Mouse (Mus musculus) hematopoietic stem cell, adult 5-6 weeks (primary cell): ENCODE results near the gene Syt15. TPM values are rescaled to one million over a fixed set of nuclear protein-coding genes. Genes with fewer than 3 reads are reported as not detected.
"Not testable (repeated sequence)": the region's sequence is repeated elsewhere in the genome, so short reads cannot be mapped to it uniquely, and the experiment has no call there.

Experiments used
- ATAC-seq, 2 experiments: fragments of 125-278 bp in 1 of 2; replicated peaks in 1 of 2; 2 replicates each; pipeline ENCODE4 v1.8.0; 2016 to 2017; ENCODE audit warnings: inconsistent platforms in 2 of 2, mild to moderate bottlenecking in 2 of 2, moderate number of reproducible peaks in 2 of 2, low read depth in 1 of 2, moderate TSS enrichment in 1 of 2; ENCODE audit not compliant: low FRiP score in 2 of 2, poor library complexity in 2 of 2, severe bottlenecking in 2 of 2, insufficient read depth in 1 of 2, low TSS enrichment in 1 of 2
- total RNA-seq: library from RNA; stranded (forward); fragments of 172-1452, 232-1000 nt; gene quantifications from 2 replicates; pipeline ENCODE4 v1.2.3, GENCODE M21; 2017

Gene Syt15
- total RNA-seq, 1 experiment from 2014 or later = not detected

DNA sequence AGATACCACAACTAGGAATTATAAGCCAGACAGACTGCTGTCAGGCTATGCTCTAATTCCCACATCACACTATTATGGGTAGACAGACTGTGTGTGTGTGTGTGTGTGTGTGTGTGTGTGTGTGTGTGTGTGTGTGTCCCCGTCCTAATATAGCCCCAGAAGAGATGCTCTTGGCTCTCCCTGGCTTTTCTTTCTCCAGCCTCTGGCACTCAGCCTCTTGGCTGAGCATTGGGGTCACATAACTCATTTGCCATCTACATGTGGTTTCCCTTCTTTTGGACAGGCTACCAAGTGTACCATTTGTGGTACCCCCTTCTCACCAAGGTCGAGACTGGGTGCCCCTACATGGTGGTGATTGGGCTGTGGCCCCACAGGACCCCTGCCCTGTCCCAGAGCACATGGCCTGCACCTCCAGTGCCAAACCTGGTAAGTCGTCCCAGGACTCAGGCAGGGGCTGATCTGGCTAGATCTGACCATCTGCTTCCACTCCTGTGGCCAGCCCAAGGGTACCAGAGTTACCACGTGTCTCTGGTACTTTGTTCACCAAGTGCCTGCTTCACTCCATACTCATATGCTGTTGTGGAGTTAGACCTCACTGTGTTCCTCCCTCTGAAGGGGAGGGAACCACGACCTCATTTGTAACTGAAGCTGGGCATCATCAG lies 2.2 kb downstream of the Syt15 start:
- no peak for ATAC-seq

DNA sequence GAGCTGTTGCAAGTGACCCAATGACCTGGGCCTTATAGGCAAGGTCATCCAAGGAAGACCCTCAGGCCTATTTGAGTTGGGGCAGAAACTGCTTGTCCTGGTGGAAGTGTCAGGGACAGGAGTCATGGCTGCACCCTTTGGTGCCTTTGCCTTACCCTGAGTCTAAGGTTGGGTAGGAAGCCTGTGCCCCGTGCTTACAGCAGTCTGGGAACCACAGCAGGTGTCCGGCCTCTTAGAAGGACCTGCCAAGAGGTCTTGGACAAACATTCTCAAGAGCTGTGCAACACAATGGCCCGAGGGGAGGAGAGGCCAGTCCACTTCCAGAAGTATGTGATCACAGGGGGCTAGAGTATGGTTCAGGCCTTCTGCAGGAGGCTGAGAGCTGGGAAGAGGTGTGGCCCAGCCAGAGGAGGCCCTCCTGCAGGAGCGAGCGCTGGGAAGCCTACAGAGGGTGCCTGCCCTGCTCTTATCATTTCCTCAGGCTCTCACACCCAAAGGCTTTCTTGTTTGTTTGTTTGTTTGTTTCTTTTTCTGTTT lies 4.0 kb downstream of the Syt15 start:
- ATAC-seq = no peak

DNA sequence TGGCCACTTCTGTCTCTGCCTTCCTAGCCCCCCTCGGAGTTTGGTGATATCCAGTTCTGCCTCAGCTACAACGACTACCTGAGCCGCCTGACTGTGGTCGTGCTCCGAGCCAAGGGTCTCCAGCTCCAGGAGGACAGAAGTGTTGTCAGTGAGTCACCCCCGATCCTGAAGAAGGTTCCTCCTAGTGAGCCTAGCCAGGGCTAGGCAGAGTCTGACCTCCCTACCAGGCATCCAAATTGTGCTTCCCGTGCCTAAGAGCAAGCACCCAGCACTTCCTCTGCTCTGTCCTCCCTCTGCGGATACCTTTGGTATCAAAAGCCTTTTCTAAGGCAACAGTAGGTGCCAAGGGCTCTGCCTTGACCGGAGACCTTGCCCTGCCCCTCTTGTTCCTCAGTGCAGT lies 6.6 kb downstream of the Syt15 start:
- no peak for ATAC-seq

DNA sequence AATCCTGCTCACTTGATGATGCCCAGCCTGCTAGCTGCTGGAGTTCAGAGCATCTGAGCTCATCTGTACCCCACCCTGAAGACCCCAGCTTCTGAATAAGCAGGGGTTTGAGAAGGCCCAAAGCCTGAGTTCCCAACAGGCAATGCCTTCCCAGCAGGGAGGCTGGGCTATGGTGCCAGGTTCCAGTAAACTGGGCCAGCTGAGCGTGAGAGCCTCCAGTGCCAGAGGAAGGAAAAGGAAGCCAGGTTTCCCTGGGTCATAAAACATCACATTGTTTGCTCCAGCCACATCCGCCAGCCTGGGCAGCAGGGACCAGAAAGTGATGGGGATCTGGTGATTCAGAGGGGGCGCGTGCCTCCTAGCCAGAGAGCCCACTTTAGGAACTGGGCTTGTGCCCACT lies 7.2 kb downstream of the Syt15 start:
- ATAC-seq = no peak

DNA sequence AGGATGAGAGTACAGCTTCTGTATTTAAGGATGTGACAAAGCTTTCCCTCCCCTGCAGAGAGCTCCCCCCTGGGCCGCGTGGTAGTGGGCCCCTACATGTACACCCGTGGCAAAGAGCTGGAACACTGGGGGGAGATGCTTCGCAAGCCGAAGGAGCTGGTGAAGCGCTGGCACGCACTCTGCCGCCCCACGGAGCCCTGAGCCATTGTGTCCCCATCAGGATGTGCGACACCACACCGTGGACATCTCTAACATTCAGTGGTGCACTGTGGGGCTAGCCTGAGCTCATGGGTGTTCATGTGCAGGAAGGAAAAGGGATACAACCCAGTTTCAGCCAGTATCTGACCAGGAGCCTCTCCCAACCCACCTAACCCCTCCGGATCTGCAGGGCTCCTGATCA lies 8.6 kb downstream of the Syt15 start:
- no peak for ATAC-seq

DNA sequence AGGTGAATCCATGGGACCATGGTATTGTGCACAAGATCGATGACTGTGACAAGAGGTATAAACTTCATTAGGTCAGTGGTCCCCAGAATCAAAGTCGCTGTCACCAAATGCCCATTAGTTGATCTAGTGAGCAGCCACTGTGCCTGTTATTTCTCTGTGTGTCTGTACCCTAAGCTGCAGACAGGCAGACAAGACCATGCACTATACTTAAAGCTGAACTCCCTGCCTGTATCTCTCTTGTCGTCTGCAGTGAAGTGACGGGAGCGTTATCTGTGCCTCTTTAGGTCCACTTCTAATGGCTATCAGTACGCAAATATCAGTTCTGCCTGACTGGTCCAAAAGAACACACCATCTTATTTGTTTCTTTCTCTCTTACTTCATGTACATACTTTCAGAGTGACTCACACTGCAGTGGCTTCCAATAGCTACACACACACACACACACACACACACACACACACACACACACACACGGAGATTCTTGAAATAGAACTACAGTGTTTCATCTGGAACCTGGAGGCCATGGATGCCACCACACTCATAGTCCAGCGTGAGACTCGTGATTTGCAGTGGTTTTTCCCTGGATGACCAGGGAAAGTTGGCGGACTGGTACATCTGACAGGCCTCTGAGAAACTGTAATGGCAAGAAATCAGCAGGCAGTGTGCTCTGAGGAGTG lies 9.6 kb downstream of the Syt15 start:
- no peak for ATAC-seq

DNA sequence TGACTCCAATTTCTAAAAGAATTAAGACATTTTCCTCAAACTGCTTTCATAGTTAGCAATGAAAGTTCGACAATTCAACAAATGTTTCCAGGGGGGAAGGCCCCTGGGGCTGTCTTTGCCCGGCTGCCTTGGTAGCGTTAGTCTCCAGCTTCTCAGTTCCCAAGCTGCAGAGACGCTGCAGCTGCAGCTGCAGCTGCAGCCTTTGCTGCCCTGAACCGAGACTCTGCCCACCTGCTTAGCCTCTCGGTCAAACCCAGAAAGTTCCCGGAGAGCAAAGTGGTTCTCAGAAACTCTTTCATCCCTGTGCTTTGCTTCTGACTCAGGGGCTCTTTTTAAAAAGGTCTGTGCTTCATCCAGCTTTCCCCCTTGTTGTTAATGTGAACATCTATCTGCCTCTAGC lies 12.9 kb downstream of the Syt15 start:
- no peak for ATAC-seq

DNA sequence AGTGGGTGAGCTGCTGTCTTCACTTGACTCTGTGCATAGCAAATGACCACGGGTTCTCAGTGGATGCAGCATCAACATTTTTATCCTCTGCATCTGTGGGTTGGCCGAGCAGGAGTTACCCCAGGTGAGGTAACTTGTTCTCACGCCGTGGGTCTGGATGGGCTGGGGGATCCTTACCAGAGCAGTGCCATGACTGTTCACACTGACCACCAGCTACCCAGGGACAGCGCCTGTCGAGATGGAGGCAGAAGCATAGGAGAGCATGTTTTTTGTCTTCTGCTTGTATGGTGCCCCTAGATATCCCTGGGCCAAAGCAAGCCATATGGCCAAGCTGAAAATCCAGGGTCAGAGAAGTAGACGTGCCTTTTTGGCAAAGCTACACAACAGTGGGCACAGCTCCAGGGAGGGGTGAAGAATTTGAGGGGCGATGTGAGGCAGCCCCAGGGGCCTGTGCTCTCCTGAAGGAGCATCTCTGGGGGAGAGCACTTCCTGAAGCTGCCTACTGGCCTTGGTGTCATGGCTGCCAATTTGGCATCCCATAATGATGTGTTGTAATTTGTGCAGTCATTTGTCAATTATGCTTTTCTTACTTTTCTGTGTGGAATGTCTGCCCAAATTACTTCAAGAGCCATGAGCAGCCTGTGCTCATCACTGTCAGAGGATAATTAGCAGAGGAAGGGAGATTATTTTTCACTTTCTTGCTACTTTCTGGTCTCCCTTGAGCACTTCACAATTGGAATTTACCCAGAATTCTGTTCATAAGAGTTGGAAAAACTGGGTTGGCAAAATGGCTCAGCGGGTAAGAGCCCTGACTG lies 13.7 kb downstream of the Syt15 start:
- no peak for ATAC-seq

DNA sequence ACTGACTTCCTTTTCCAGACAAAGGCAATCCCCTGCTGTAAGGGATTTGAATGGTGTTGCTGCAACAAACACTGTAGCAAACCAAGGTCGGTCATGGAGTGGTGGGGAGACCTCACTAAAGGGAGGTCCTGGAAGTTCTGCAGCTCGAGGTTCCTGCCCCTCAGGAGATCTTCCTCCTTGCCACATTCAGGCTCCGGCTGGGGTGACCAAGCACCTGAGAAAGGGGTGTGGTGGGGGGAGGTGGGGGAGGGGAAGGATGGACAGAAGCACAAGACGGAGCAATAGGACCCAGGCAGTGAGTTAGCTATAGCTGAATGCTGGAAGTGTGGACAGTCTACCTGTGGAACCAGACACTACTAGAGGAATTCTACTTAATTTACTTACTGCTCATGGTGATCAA lies 14.5 kb downstream of the Syt15 start:
- ATAC-seq = no peak

DNA sequence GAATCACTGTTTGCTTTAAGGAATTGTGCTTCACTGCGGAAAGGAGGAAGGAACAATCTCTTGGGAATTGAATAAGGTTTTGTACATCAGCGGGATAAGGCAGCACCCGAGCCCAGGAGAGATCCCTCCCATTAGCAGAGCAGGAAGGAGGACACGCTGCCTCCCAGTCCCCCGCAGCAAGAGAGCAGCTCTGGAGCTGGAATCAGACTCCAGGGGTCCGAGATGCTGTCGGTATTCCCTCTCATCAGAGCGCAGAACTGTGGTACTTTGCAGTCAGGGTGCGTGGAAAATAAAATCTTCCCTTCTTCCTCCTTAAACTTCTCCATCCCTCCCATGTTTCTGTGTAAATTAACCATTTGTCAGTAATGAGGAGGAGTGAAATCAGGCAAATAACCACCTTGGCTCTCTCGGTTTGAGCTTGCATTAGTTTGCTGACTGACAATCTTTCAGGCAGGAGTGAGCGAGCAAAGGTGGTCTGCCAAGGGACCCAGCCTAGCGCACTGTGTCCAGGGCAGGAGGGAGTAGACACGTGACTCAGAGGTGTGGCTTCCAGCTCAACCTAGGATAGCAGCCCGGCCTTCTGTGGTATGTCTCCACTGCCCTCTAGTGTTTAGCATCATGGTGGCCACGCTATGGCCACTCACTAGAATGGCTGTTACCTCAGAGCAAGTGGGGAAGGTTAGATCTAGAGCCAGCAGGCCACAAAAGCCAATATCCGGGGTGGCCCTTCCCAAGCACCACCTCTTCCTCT lies 15.4 kb downstream of the Syt15 start:
- ATAC-seq = peak; percentile 93 to 97

DNA sequence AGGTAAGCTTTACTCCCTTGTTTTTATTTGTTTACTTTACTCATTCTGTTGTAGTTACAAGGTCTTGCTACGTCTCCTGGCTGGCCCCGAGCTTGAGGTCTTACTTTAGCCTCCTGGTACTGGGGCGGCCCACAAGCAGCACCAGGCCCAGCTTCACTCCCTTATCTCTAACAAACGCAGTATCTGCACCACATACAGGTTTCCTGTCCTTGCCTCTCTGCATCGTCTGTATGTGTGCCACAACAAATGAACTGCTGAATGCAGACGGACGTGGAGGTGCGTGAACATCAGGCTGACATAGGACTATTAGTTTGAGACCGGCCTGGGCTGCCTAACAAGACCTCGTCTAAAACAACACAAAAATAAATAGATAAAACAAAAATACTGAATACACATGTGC lies 20.9 kb downstream of the Syt15 start:
- ATAC-seq = no peak

DNA sequence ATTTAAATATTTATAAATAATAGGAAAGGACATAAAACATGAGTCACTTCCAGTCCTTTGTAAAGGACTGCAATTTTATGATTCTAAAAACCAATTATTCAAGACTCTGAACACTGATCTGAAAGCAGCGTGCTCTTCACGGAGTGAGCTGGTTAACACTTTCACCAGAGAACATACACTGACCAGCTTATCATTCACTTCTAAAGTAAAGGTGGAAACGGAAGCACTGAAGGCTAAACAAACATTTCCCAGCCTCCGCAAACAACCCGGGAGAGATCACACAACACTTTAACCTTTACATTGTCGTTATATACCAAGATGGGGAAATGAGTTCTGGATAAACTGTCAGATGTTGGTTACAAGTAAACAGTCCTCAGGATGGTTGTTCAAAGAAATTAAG lies 21.3 kb downstream of the Syt15 start:
- ATAC-seq = no peak

DNA sequence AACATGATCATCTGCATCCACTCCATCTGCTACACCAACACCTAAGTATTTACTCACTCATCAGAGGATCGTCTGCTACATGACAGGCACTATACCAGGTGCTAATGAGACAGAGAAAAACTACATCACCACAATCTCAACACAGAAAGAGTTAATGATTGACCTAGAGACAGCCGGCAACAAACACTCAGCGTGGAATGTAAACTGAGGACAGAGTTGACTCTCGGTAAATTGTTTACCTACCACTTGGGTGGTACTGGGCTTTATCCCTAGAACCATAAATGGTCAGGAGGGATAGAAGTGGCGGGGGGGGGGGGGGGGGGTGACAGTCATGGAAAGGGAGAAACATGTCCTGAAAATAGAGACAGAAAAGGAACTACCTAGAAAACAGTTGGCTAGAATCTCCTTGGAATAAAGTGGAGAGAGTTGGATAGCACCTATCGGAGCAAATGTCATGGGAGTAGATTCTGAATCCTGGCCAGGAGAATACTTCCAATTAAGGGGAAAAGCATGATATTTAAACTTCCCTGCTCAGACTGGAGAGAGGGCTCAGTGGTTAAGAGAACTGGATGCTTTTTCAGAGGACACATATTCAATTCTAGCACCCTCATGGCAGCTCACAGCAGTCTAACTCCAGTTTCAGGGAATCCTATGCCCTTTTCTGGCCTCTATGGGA lies 33.2 kb downstream of the Syt15 start:
- no peak for ATAC-seq

DNA sequence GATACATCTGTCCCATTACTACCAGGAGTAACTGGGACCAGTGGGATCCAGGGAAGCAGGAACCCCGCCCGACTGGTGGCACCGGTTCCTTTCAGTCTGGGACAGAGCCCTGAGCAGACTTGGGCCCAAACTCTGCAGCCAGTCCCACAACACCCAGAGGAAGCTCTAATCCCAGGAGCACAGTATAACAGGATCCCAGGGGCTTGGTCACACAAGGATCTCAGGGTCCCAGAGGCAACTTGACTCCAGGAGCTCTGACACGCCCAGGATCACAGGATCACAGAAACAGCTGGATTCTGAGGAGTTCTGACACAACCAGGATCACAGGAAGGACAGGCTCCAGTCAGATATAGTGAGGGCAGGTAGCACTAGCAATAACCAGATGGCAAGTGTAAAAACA lies 33.9 kb downstream of the Syt15 start:
- ATAC-seq = no peak

DNA sequence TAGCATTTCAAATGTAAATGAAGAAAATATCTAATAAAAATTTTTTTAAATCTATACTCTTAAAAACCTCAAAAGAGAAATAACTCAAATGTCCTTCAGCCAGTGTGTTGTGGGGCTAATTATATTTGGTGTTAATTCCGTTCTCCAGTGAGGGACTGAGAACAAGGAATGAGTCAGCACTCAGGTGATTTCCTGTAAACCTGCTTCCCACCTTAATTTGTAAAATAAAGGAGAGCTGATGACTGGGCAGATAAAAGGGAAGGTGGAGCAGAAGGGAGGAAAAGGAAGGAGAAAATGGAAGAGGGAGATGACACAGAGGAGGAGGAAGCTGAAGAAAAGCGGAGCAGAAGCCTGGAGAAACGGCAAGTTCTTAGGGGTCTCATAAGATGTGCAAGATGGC lies 39.1 kb downstream of the Syt15 start:
- ATAC-seq = not testable (repeated sequence)

DNA sequence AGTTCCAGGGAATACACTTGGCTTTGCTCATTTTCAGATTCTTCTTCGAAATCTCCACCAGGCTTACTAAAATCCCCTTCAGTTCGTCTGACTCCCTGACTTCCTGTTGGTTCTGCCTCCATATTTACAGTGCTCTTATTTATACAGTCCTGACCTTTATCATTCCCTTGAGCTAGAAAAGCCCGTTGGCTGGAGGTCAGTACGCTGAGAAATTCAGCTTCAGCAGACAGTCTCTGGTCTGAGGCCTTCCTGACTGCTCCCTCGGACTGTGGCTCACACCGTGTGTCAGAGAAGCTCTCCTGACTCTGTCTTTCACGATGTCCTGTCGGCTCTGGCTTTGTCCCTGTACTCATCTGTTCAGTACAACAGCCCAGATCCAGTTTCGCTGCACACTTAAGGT lies 48.7 kb downstream of the Syt15 start:
- no peak for ATAC-seq

DNA sequence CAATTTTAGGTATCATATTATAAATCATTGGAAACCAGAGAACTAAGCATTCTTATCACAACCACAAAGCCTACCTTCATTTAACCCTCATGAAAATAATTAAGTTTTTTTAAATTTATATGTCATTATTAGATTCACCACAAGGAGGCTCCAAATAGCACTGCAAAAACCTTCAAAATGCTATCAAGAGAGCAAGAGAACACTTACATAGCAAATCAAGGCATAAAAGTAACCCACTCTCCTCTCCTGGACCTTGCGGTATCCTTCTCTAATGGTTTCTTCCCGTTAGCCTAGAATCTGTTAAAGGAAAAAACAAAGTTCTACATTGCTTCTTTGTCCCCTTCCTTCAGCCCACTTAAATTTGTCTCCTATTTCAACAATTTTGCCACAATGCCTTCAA lies 53.9 kb downstream of the Syt15 start:
- peak; percentile 22 to 25; a peak in 3 of 4 replicates for ATAC-seq
